Mouse (Mus musculus): ENCODE measurements around the gene Clk2.

The Clk2 gene

DNA sequence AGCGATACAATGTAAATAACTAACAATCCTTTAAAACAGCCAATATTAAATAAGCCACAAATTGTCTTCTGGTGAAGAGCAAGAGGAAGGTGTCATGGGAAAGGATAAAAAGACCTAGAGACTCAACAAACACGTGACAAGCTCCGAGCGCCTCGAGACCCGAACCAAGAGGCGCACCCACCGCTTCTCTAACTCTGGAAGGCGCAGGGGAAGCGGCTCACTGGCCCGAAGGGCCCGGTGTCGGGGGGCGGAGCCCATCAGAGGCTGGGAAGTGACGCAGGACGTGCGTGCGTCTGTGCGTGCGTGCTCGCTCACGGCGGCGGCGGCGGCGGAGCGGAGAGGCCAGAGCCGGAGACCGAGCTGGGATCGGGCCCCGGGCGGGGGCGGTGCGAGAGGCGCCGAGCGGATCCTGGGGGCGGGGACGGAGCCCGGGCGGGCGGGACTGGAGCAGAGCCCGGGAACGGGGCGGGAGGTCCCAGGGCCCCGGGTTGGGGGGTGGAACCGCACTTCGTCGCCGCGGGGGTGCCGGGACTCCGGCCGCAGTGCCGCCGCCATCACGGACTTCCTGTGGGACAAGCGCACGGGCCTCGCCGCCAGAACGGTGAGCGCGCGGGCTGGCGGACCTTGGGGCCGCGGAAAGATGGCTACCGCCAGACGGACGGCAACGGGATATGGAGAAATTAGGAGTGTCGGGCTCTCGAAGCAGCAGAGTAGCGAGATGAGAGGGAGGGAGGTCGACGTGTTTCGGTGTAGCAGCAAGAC is at the start of gene Clk2:
TSS of gene Clk2 (plus strand) at position 290 of the 762 bp plus-strand sequence.
- peak; percentile 92 for DNase-seq (ENCODE audit: low spot score)

DNA sequence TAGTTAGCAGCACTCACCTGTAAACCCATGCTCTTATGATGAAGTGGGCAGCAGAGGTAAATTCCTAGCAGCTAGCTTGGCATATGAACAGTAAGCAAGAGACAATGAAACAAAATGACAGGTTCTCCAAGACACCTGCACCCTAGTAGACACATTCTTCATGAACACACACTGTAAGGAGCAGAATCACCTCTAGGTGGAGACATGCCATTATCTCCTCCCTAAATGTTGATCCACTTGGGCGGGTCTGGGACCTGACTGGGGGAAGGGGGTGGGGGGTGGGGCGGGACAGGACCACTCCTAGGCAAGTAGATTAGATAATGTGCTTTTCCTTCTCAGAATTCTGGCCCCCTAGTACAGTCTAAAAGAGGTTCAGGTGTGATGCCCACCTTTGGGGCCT is 49.1 kb upstream of the Clk2 start:
- DNase-seq (ENCODE audit: low spot score) = peak; percentile 82

DNA sequence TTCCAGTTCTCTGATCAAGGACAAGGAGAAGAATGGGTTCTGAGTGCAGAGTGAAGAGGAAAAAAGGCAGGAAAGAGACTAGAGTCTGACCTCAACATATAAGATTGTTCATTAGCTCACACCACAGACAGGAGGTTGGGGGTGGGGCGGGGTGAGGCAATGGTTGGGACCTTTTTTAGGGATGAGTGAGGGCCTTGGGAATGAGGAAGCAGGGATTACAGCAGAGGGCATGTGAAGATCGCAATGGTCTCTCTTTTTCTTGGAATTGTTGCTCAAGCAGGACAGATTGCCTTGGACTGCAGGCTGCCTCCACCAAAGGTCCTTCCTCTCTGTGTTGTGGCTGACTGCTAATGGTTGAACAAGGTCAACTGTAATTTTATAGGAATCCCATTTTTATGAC is 41.3 kb upstream of the Clk2 start:
- DNase-seq (ENCODE audit: low spot score) = no peak

DNA sequence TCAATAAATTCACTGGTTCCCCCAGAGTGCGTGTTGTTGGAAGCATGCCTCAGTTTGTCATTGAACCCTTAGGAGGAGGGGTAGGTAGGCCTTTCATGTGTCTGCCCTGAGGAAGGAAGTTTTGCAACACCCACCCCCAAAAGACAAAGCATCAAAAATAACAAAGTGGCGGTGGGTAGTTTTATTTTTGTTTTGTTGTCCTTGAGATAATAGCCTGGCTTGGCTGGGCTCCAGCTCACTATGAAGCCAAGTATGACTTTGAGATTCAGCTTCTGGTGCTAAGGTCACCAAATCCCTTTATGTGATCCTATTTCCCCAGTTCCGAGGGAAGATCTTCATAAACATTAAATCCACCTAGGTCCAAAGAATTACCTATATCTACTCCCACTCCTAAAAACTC is 40.4 kb upstream of the Clk2 start:
- no peak for DNase-seq (ENCODE audit: low spot score)

DNA sequence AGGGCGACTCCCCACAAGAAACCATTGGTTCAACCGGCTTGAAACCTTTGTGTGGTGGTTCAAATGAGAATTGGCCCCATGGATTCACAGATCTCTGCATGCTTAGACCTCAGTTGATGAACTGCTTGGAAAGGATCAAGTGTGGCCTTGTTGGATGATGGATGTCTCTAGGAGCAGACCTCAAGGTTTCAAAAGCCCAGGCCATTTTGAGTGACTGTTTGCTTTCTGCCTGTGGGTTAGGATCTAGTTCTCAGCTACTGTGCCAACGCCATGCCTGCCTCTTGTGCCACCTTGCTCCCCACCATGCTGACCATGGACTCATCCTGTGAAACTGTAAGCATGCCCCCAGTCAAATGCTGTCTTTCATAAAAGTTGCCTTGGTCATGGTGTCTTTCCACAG is 38.6 kb upstream of the Clk2 start:
- no peak for DNase-seq (ENCODE audit: low spot score)

DNA sequence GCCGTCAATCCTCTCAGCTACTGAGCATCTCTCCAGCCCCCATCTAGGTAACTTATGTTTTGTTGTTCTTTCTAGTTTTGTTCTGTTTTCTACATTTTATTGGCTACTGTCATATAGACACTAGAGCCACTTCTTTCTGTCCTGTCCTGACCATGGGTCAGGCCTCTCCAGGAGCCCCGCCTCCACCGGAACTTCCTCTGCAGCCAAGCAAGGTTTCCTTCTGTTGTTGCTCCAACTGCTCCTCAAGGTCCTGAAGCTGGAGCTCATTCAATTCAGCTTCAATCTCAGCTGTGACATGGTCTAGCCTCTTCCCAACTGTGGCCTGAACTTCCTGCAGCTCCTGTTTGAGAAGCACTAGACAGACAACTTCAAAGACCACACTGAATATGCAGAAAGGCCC is 34.7 kb upstream of the Clk2 start:
- DNase-seq (ENCODE audit: low spot score) = no peak

DNA sequence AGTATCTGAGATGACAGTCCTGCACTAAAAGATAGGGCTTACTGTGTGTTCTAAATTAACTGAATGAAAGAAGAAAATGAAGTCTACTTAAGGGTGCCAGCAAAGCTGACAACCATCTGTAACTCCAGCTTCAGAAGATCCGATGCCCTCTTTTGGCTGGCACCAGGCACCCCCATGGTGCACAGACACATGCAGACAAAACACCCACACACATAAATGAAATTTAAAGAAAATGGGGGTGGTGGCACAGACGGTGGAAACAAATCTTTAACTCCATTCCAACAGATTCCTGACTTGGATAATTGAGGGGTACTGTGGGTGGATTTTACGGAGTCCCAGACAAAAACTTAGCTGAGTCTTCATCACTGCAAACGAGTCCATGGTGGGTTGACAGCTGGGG is 32.8 kb upstream of the Clk2 start:
- no peak for DNase-seq (ENCODE audit: low spot score)

DNA sequence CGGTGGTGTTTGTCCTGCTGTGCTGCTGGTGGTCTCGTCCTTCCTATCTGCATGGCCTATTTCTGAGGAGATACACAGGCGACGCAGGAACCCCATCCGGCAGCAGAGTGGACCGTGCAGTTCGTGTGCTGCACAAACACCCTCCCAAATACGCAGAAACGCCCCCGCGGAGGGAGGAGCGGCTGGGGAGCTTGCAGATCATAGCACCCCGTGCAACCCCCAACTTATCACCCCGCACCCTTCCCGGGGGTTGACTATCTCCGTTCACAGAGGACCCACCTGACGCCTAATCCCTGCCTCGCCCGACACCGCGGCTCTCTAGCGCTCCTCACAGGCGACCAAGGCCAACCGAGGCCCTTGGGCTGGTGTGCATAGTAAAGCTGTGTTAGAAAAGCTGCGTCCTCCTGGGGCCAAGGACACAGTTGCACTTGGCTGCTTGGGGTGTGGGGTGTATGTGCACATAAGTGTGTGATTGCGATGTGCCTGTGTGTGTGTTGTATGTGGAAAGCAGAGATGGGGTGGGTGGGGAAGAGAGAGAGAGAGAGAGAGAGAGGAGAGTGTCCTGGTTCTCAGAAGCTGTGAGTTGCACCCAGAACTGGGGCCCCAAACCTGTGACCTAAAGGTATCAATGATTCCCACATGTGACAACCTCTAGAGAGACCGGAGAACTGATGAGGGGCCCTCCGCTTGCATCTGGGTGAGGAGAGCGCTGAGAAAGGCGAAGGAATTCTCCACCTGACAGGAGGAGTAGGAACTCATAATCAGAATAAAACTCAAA is 32.1 kb upstream of the Clk2 start:
- DNase-seq (ENCODE audit: low spot score) = peak; percentile 94

DNA sequence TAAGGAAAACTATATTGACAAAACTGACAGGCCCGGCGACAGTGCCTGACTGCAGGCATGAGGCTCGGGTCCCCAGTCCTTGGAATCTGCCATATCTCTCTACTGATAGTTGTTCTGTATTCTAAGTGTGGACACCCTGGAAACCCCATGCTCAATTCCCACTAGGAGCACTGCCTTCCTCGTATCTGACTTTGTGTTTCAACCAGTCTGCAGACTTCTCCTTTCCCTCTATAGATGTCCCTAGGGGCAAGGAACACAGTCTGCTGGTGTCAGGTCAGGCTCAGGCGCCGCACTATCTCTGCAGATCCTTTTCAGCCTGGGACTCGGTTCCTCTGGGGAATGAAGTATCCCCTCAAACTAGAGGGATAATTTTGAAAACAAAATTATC is 31.5 kb upstream of the Clk2 start:
- DNase-seq (ENCODE audit: low spot score) = no peak

DNA sequence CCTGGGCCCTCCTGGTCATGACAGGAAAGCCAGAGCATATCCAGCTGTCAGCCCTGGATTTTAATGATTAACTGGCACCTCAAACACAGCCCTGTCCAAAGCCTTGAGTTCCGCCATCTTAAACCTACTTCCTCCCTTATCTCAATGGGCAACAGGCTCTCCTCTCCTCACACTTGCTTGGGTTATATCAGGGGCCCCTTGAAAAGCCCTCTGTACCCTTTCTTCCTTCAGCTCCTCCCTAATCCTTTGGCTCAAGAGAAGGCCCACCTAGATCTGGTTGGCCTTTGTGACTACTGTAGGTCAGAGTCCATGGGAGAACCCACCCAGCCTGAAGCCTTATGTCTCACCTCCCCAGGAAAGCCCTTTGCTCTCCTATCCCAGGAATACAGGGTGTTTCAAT is 30.8 kb upstream of the Clk2 start:
- DNase-seq (ENCODE audit: low spot score) = peak; percentile 59

DNA sequence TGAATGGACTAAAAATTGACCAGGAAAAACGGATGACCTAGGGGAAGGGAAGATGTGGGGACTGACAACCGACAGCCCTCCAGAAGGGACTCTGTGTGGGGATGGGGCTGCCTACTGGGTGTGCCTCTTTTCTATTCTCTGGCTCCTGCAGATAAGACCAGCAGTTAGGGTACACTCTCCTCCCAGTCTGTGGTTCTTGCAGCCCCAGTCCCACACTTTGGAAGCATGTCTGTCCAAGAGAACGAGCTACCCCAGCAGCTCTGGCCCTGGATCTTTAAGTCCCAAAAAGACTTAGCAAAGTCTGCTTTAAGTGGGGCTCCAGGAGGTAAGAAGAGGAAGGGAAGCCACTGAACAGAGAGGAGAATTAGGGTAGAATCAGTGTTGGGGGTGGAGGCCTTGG is 28.6 kb upstream of the Clk2 start, which contains the start of gene Pklr:
TSS of gene Pklr (plus strand) at position 185 of the 400 bp plus-strand sequence.
- peak; percentile 74 for DNase-seq (ENCODE audit: low spot score)

DNA sequence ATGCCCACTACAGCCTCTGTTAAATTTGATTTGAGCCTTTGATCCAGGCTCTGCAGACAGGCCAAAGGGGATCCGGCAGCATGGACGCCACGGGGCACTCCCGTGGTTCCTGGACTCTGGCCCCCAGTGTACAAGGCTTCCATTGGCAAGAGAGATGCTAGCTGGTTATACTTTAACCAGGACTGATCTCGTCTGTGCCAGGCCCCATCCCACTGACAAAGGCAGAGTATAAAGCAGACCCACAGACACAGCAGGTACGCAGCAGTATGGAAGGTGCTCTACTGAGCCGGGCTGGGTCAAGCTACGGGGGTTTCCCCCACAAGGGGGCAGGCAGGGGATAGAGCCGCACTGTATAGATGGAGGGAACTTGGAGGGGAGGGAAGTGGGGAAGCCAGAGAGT is 28.2 kb upstream of the Clk2 start:
- peak; percentile 57 for DNase-seq (ENCODE audit: low spot score)

DNA sequence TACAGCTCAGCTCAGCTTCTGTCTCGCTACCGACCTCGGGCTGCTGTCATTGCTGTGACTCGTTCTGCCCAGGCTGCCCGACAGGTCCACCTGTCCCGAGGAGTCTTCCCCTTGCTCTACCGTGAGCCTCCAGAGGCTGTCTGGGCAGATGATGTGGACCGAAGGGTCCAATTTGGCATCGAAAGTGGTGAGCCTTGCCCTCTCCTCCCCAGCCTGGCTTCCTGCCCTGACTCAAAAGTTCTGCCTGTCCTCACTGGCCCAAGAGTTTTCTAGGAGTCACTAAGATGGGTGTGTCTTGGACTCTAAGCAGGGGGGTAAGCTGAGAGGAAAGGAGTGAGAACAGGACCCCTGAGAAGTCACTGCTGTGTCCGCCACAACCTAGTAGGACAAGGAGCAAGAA is 19.8 kb upstream of the Clk2 start:
- DNase-seq (ENCODE audit: low spot score) = no peak

DNA sequence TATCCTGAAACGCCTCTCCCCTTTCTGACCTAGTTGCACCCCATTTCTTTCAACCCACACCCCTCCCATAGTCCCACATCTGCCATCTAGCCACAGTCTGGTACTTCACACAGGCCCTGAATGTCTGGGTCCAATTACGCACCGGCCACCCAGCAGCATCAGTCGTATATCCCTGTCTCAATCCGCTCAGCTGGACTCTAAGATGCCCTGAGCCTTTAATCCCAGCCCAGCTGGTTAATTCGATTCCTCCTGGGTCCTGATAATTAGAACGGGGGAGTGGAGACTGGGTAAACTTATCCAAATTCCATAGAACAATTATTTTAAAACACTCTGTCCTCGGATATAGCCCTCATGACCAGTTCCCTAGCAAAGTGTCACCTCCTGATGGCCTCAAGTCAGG is 19.0 kb upstream of the Clk2 start:
- no peak for DNase-seq (ENCODE audit: low spot score)

DNA sequence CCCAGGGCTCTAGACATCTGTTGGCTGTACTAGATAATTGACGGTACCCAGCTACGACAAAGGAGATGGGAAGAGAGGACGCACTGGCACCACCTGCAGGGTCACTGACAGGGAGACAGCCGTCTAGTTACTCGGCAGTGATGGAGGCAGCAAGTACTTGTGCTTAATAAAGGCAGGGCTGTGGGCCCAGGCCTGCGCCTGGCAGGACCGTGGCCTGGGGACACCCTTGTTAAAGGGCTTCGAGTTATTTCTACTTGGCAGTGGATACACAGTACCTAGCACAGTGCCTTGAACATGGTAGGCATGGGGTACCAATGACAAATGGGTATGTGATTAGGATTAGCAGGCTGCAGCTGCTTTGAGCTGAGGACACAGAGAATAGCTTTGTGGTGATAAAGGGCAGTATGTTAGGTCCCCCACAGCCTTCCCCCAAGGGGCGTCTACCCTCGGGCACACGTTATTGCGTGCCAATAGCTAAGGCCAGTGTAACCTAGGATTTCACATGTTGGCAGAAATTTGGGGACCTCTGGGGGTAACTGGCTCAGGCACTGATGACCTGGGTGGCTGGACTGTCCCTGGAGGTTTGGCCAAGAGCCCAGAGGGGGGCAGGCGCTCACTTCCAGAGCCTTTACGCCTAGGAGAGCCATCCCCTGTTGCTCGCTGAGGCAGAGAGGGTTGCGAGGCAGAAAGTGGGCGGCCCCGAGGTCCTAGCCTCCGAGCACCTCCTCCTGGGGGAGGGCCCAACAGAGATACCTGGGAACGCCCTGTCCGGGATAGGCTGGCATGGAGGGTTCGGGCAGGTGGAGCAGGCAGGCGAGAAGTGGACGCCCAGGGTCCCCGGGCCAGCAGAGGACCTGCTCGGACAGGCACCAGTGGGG is 17.3 kb upstream of the Clk2 start:
- peak; percentile 73 for DNase-seq (ENCODE audit: low spot score)

DNA sequence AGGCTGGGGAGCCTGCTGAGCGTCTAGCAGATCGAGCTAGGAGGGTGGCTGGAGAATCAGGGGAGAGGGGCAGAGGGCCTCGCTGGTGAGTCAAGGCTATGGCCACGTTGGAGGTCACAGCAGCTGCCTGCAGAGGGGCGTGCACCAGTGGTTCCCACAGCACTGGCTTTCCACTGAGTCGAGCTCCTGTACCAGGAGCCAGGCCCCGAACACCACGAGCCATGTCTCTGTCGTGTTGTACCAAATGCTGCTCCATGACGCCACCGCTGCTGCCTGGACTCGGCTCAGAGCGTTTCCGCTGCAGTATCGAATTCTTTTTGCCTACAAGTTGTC is 16.6 kb upstream of the Clk2 start:
- no peak for DNase-seq (ENCODE audit: low spot score)

DNA sequence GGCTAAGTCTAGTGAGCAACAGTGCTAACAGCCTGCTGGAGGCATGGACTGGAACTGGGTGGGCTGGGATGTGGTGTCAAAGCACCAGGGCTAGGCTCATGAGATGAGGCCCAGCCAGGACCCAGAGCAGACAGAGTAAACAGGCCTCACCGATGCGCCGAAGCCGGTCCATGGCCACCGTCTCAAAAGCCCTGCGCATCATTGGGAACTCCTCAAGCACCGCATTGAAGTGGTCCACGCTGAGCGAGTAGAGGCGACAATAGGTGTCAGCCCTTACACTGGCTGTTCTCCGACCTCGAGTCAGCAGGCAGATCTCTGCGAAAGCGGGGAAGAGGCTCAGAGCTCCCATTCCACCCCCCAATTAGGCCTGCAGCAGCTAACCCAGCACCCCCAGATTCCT is 16.0 kb upstream of the Clk2 start:
- DNase-seq (ENCODE audit: low spot score) = no peak

DNA sequence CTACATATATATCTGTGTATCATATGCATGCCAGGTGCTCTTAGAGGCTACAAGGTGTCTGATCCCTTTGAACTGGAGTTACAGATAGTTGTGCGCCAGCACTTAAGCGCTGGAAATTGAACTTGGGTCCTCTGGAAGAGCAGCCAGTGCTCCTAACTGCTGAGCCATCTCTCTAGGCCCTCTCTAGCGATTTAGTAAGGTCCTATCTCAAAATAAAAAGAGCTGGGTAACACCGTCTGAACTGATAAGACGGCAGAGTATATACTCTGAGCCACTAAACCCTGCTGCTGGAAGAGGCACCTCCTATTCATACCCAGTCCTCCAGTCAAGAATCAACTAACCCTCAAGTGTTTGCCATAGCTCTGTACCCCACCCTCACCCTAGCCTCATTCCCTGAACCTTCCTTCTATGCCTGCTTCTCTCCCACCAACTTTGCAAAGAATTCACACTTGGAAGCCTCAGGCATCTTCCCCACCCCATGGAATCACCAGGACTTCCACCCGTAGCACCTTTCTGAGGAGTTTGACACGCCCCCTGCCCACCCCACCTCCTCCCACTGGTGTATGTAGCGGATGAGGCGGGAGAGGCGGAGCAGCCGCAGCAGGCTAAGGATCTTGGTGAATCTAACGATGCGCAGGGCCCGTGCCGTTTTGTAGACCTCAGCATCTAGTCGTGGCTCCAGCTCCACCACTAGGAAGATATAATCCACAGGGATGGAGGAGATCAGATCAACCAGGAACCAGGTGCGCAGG is 12.3 kb upstream of the Clk2 start:
- no peak for DNase-seq (ENCODE audit: low spot score)

DNA sequence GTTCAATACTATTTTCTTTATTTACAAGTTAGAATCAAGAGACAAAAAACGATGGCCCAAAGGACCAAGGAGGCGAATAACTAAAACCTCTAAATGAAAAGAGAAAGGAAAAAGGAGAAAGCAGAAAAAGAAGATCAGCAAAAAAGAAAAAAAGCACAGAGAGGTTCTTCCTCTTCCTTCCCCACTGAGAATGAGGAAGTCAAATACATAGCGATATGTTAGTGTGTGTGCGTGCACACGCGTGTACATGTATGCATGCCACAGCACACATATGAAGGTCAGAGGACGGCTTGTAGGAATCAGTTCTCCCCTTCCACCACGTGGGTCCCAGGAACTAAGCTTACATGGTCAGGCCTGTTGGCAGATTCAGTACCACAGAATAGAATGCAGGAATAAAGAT is 7.6 kb upstream of the Clk2 start:
- DNase-seq (ENCODE audit: low spot score) = no peak

DNA sequence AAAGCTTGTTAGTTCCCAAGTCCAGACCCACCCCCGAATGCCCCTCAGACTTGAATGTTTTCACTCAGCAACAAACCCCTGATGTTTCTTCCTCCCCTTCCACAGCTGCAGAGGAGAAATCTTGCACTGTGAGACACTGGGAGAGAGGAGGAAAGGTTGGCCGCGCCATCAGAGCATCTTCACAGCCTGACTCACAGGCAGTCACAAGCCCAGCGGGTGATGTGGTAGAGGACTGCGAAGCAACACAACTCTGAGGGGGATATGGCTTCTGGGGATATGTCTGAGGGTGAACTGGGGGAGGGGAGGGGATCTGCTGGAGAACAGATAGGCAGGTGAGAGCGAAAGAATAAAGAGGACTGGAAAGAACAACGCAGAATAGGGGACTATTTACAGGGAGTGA is 5.9 kb upstream of the Clk2 start:
- DNase-seq (ENCODE audit: low spot score) = no peak

DNA sequence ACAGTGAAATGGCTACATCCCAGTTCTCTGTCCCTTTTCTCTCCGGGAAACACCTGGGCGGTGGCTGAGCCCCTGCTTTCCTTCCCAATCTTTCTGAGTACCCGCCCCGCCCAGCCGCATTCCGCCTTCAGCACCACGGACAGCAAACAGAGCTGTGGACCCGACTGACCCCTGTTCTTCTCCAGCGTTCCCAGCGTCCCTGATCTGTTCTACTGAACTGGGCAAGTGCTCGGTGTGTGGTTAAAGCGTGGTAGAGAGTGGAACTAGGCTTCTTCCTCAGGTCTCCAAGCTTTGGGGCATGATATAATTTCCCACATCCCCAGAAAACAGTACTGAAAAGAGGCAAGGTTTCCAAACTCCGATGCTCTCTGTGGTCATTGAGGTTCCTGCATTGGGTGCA is 5.4 kb upstream of the Clk2 start:
- DNase-seq (ENCODE audit: low spot score) = no peak
